Mouse (Mus musculus): ENCODE measurements around the gene Skint7. TPM values are rescaled to one million over a fixed set of nuclear protein-coding genes. Genes with fewer than 3 reads are reported as not detected.
"Not testable (repeated sequence)": the region's sequence is repeated elsewhere in the genome, so short reads cannot be mapped to it uniquely, and the experiment has no call there.

Skint7 gene
- 0.13 TPM in 1 of 2 replicates, not detected in the other for polyA plus RNA-seq (2015; fragmentation: Nextera tagmentation; extraction: Ambion mirVana)

DNA sequence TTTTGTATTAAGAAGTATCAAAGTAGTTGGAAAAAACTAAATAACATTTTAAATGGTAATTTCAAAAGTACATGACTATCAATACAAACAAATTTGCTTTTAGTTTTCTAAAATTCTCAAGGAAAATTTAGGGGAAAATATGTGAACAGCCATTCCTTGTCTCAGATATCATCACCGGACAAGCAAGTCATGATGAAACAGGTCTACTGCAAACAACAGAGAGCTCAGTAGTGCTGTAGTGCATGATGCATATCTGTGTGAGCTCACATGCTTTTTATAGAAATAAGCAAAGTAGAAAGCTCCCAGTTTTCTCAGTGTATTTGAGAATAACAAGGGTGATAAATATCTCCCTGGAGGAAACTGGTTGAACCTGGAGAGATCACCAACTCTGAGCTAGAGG lies at the start of gene Skint7:
Gene Skint7 (plus strand): TSS at position 301 of the 400 bp plus-strand sequence.
- no peak within 1 kb of the TSS for H3K4me3 ChIP-seq (ENCODE audit: low read depth, low read length)
- H3K4me2 ChIP-seq (replicated peaks; ENCODE audit: low read depth): no peak within 1 kb of the TSS
- H3K27ac ChIP-seq (replicated peaks): no peak within 1 kb of the TSS
- H3K9me3 ChIP-seq (ENCODE audit: control insufficient read depth, low read length): no peaks in the 10 kb centered on the region
- no peaks in the 10 kb centered on the region for H3K27me3 ChIP-seq (ENCODE audit: control insufficient read depth, insufficient read depth, low read length)
- no peak for TF ChIP-seq EP300 (optimal IDR thresholded peaks at IDR 0.05)
- TF ChIP-seq CTCF (IDR thresholded peaks at IDR 0.05; ENCODE audit: low read depth): no peak
- H3K36me3 ChIP-seq (ENCODE audit: control insufficient read depth, insufficient read depth, low read length): no peaks in the 10 kb centered on the region
- no peak for ATAC-seq (ENCODE audit: low FRiP score, low TSS enrichment)
- WGBS: 87% methylated on average over 1 of the region's 1 CpGs
- H3K4me1 ChIP-seq (replicated peaks; ENCODE audit: control insufficient read depth, insufficient read depth): no peaks in the 10 kb centered on the region
- H3K9ac ChIP-seq (ENCODE audit: low read length): no peak within 1 kb of the TSS
- DNase-seq (ENCODE audit: low spot score): no peak

DNA sequence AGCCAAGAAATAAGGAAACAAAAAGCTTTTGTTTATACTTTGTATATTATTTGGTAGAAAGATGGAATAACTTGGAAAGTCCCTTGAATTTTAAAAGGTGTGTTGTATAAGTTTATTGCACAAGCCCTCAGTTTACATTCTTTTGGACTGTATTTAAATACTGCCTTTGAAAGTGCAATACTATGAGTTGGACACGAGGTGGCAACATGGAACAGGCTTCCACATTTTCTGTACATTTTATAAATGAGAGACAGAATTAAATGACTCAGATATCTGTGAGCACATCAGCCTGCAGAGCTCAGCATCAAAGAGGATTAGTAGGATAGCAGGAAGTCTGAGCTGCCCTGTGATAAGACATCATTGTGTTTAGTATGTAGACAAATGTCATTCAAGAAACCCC lies 11.4 kb upstream of the Skint7 start:
- ATAC-seq (ENCODE audit: low FRiP score, low TSS enrichment) (no peak), DNase-seq (ENCODE audit: low spot score) (no peak)
- Histone ChIP-seq H3K9me3 (ENCODE audit: control insufficient read depth, low read length) (no peaks in the 10 kb centered on the region), H3K4me3 (ENCODE audit: low read depth, low read length) (no peak overlapping the region), H3K36me3 (ENCODE audit: control insufficient read depth, insufficient read depth, low read length) (no peaks in the 10 kb centered on the region), H3K4me1 (replicated peaks; ENCODE audit: control insufficient read depth, insufficient read depth) (no peaks in the 10 kb centered on the region), H3K27me3 (ENCODE audit: control insufficient read depth, insufficient read depth, low read length) (no peaks in the 10 kb centered on the region), H3K27ac (replicated peaks) (no peak overlapping the region), H3K9ac (ENCODE audit: low read length) (no peak overlapping the region), H3K4me2 (replicated peaks; ENCODE audit: low read depth) (no peak overlapping the region)
- TF ChIP-seq EP300 (optimal IDR thresholded peaks at IDR 0.05) (no peak), CTCF (IDR thresholded peaks at IDR 0.05; ENCODE audit: low read depth) (peak; percentile 60)
- 21% methylated on average over 1 of the region's 1 CpGs for WGBS

DNA sequence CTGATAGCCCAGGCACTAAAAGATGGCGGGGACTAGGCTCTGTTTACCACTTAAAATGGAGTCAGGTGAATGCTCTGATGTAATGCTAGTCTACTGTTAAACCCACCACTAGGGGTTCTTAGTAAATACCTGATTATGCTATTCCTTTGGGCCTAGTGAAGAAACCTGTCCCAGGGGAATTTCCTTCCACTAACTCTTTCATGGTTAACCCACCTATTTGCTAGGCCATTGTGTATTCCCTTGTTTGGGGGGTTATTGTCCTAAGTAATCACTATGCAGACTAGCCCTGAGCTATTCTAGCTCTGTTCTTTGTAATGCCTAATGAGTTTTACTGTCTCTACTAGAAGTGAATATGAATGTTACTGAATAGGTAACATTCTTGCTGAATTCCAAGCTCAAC lies 9.5 kb upstream of the Skint7 start:
- not testable (repeated sequence) for ATAC-seq (ENCODE audit: low FRiP score, low TSS enrichment); H3K4me2 ChIP-seq (replicated peaks; ENCODE audit: low read depth); H3K27ac ChIP-seq (replicated peaks); DNase-seq (ENCODE audit: low spot score); H3K9ac ChIP-seq (ENCODE audit: low read length); H3K36me3 ChIP-seq (ENCODE audit: control insufficient read depth, insufficient read depth, low read length); H3K27me3 ChIP-seq (ENCODE audit: control insufficient read depth, insufficient read depth, low read length); H3K4me1 ChIP-seq (replicated peaks; ENCODE audit: control insufficient read depth, insufficient read depth); H3K9me3 ChIP-seq (ENCODE audit: control insufficient read depth, low read length); H3K4me3 ChIP-seq (ENCODE audit: low read depth, low read length)
- WGBS: 89% methylated on average over 1 of the region's 1 CpGs

DNA sequence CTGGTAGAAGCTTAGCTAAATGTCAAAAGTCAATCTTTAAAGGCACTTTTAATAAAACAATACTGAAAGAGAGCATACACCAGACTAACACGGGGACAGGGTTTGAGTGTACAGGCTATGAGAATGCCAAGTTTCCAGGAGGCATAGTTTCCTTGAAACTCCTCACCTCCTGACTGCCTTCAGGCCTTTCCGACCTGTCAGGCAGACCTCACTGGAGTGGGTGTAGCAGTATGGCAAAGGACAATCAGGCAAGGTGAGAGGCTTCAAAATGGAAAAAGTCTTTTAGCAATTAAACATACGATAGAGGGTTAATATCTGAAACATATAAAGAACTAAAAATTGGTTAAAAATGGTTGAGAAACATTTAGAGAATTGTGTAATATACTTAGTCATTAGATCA lies 9.1 kb upstream of the Skint7 start:
- no peaks in the 10 kb centered on the region for H3K27me3 ChIP-seq (ENCODE audit: control insufficient read depth, insufficient read depth, low read length)
- H3K27ac ChIP-seq (replicated peaks): no peak overlapping the region
- WGBS: 73% methylated on average over 3 of the region's 3 CpGs
- no peak overlapping the region for H3K9ac ChIP-seq (ENCODE audit: low read length)
- no peak for DNase-seq (ENCODE audit: low spot score)
- H3K4me1 ChIP-seq (replicated peaks; ENCODE audit: control insufficient read depth, insufficient read depth): no peaks in the 10 kb centered on the region
- no peaks in the 10 kb centered on the region for H3K36me3 ChIP-seq (ENCODE audit: control insufficient read depth, insufficient read depth, low read length)
- no peak for ATAC-seq (ENCODE audit: low FRiP score, low TSS enrichment)
- H3K4me2 ChIP-seq (replicated peaks; ENCODE audit: low read depth): no peak overlapping the region
- H3K4me3 ChIP-seq (ENCODE audit: low read depth, low read length): no peak overlapping the region
- TF ChIP-seq CTCF (IDR thresholded peaks at IDR 0.05; ENCODE audit: low read depth) (no peak), EP300 (optimal IDR thresholded peaks at IDR 0.05) (no peak)
- no peaks in the 10 kb centered on the region for H3K9me3 ChIP-seq (ENCODE audit: control insufficient read depth, low read length)

DNA sequence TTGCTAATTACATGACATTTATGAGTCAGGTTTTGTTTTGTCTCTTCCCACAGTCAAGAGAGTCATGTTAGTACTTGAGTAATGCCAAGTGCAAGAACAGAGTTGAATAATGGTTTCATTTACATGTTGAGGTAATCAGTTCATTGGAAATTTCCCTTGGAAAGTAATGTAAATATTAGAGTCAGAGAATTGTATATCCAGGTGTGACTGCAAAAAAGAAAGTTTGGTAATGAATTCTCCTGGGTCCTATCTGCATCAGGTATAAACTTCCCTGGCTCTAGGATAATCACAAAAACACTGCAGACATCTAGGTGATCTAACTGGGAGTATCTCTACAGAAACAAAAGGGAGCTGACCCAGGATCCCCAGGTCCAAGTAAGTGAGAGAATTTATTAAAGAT lies 33.2 kb downstream of the Skint7 start, which contains the start of gene Skint1:
Gene Skint1 (plus strand): TSS at position 301 of the 400 bp plus-strand sequence.
- H3K4me3 ChIP-seq (ENCODE audit: low read depth, low read length): no peak within 1 kb of the TSS
- no peaks in the 10 kb centered on the region for H3K4me1 ChIP-seq (replicated peaks; ENCODE audit: control insufficient read depth, insufficient read depth)
- no peak within 1 kb of the TSS for H3K27ac ChIP-seq (replicated peaks)
- no peaks in the 10 kb centered on the region for H3K27me3 ChIP-seq (ENCODE audit: control insufficient read depth, insufficient read depth, low read length)
- no peaks in the 10 kb centered on the region for H3K36me3 ChIP-seq (ENCODE audit: control insufficient read depth, insufficient read depth, low read length)
- H3K4me2 ChIP-seq (replicated peaks; ENCODE audit: low read depth): no peak within 1 kb of the TSS
- ATAC-seq (ENCODE audit: low FRiP score, low TSS enrichment) (no peak), DNase-seq (ENCODE audit: low spot score) (no peak)
- no peak within 1 kb of the TSS for H3K9ac ChIP-seq (ENCODE audit: low read length)
- no peaks in the 10 kb centered on the region for H3K9me3 ChIP-seq (ENCODE audit: control insufficient read depth, low read length)
- TF ChIP-seq CTCF (IDR thresholded peaks at IDR 0.05; ENCODE audit: low read depth): no peak
- TF ChIP-seq EP300 (optimal IDR thresholded peaks at IDR 0.05): no peak

Other genes with a start within 250 kb of the Skint7 start
- 12.2 and 15.4 TPM in 2 replicates for gene Slc5a9, start 70.0 kb upstream of the Skint7 start, polyA plus RNA-seq (2015; fragmentation: Nextera tagmentation; extraction: Ambion mirVana)
- 1.2 and 1.6 TPM in 2 replicates for gene Skint8, start 53.5 kb upstream of the Skint7 start, polyA plus RNA-seq (2015; fragmentation: Nextera tagmentation; extraction: Ambion mirVana)
- gene Skint1, start 33.3 kb downstream of the Skint7 start, polyA plus RNA-seq (2015; fragmentation: Nextera tagmentation; extraction: Ambion mirVana): 0.07 and 0.51 TPM in 2 replicates
- gene Skint4, start 99.1 kb downstream of the Skint7 start, polyA plus RNA-seq (2015; fragmentation: Nextera tagmentation; extraction: Ambion mirVana): 0.07 TPM in 2 replicates